Mouse (Mus musculus) left cerebral cortex, adult 18-20 months (tissue): ENCODE measurements around the gene Ank3. TPM values are rescaled to one million over a fixed set of nuclear protein-coding genes. Genes with fewer than 3 reads are reported as not detected.
"Not testable (repeated sequence)": the region's sequence is repeated elsewhere in the genome, so short reads cannot be mapped to it uniquely, and the experiment has no call there.

Experiments
- DNase-seq, 2 experiments: peaks; one replicate each; pipeline ENCODE4 v3.0.0; 2021 to 2022; ENCODE audit warnings: low spot score in 2 of 2, mixed read lengths in 1 of 2
- long read RNA-seq, 2 experiments: library from polyadenylated mRNA; stranded (forward); transcript quantifications; one replicate each; pipeline ENCODE4 v2.0.0; 2021
- total RNA-seq, 2 experiments: library from RNA; stranded (reverse); gene quantifications; 2 replicates each; pipeline ENCODE4 v1.2.3; 2021

Gene Ank3
- 100 to 1,000 TPM; 407 to 424 TPM for total RNA-seq
- long read RNA-seq, experiment 1, partial matches to known transcripts: 15 of 49 reads
- long read RNA-seq, experiment 1, other reads (novel, unspliced or antisense): 29 of 49 reads
- long read RNA-seq, experiment 2, partial matches to known transcripts: 3 of 34 reads
- long read RNA-seq, experiment 2, other reads (novel, unspliced or antisense): 31 of 34 reads

GRCm38 (mm10) chr10:69398763-69399590, at the start of gene Ank3:
TSS of gene Ank3 (plus strand) at chr10:69398773.
- no peak for DNase-seq

- no peak for DNase-seq
These were observed 47.3 kb upstream of the Ank3 start for GRCm38 (mm10) chr10:69351071-69351841.

- no peak for DNase-seq
These were observed 46.7 kb upstream of the Ank3 start for GRCm38 (mm10) chr10:69351842-69352211.

GRCm38 (mm10) chr10:69352212-69353085, 46.1 kb upstream of the Ank3 start, which contains the start of gene Cdk1:
TSS of gene Cdk1 (minus strand) at chr10:69352938.
- peak; percentile 91 to 92 for DNase-seq

GRCm38 (mm10) chr10:69353086-69353479, 45.5 kb upstream of the Ank3 start:
- DNase-seq: not testable (repeated sequence)

DNA sequence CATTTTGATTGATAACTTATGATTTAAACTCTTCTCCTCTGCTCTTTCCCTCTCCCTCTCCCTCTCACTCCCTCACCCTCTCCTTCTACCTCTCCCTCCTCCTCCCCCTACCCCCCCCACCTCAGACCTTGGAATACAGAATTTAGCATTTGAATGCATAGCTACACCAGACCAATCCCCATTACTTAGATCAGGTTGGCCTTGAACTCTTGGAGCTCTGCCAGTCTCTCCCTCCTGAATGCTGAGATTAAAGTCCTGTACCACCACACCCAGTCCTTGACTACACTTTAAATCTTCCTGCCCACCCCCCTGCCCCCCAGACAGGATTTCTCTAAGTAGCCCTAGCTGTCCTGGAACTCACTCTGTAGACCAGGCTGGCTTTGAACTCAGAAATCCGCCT, 38.9 kb upstream of the Ank3 start:
- no peak for DNase-seq

GRCm38 (mm10) chr10:69366208-69366607, 32.4 kb upstream of the Ank3 start:
- no peak for DNase-seq

DNA sequence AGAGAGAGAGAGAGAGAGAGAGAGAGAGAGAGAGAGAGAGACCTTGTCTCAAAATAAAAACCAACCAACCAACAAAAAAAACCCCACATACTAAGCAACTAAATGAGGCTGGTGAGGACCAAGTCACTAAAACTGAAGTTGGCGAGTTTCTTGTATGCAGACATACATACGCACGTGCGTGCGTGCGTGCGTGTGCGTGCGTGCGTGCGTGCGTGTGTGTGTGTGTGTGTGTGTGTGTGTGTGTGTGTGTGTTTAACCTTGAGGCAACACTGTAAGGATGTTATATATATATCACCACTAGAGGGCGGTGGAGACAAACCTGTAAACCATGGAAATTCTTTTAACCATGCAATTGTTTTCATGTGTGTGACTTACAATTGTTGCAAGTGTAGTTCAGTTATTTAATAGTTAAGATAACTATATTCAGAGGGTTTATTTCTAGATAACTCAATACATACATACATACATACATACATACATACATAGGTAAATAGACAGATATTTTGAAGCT, 31.6 kb upstream of the Ank3 start:
- DNase-seq: no peak

DNA sequence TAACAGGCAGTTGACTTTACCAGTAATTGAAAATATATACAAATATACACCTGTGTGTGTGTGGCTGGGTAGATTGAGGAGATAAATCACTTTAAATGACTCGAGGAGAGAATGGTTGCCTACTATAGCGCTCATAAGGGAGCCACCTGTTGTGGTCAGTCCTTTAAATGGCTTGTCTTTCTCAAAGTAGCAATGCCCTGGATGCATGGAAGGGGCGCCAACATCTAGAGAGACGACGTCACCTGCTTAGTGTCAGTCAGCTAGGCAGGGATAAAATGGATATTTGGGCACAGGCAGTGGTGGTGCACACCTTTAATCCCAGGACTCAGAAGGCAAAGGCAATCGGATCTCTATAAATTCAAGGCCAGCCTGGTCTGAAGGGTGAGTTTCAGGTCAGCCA, 29.3 kb upstream of the Ank3 start:
- DNase-seq: no peak

DNA sequence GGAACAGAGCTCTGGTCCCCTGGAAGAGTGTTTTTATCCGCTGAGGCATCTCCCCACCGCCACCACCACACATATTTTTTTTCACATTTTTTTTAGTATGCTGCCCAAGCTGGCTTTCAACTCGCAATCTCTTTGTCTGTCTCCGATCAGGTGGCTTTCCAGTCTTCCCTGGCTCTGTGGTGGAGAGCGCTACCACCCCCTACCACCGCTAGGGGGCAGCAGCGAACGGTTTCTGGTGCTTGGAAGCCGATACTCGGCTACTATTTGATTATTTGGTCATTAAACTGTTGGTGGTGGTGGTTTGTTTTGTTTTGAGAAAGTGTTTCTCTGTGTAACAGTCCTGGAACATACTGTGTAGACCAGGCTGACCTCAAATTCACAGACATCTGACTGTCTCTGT, 27.1 kb upstream of the Ank3 start:
- DNase-seq: peak; percentile 12 to 26

DNA sequence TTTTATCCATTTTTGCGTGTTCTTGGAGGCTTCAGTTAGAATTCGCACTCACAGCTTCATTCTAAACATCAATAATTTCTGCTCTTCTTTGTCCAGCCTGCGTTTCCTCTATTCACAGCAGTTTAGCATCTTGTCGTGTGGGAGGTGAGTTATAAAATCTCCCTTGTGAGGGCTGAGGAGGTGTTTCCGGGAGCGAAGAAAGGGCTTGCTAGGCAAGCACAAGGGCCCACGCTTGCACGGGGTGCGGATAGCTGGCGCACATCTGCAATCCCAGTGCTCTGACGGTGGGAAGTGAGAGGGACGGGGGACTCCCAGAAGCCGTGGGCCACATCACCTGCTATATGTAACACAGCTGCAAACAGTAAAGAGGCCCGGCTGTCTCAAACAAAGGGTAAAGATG, 26.5 kb upstream of the Ank3 start:
- peak in 1 of 2 experiments; percentile 35 for DNase-seq

GRCm38 (mm10) chr10:69373796-69374550, 24.6 kb upstream of the Ank3 start:
- no peak for DNase-seq

GRCm38 (mm10) chr10:69375154-69375553, 23.4 kb upstream of the Ank3 start:
- no peak for DNase-seq

GRCm38 (mm10) chr10:69383186-69383585, 15.4 kb upstream of the Ank3 start:
- DNase-seq: no peak

DNA sequence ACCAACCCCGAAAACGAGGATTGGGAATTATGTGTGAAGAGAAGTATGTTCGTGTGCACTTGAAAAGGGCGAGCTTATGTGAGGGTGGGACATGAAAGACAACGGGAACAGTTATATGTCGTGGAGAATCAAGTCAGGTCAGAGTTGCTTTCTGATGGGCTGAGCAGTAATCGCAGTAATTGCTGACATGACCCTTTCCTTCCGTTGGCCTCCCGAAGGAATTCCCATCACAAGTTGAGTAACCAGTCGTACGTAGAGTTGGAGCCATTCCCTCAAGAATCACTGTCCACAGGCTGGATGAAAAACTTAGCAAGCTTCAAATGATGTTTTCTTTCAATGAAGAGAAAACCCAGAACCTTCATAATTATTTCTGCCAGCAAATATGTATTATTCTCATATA, 13.9 kb upstream of the Ank3 start:
- no peak for DNase-seq

DNA sequence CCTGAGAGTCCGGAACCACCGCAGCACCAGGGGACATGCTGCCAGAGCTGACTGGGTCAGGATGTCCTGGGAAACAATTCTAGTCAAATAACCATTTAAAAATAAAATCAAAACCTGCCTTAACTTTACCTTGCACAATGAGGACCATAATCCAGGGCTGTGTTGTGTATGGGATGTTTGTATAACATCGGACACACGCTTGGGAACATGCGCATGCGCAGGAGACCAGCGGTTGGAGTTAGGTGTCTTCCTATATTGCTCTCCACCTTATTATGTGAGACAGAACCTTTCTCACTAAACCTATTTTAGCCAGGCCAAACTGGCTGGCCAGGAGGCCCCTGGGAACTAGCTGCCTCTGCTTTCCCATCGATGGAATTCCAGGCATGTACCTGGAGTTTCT, 13.4 kb upstream of the Ank3 start:
- DNase-seq: no peak

- no peak for DNase-seq
These were observed 11.8 kb upstream of the Ank3 start for GRCm38 (mm10) chr10:69386767-69387166.

GRCm38 (mm10) chr10:69389511-69389910, 9.1 kb upstream of the Ank3 start:
- DNase-seq: no peak

DNA sequence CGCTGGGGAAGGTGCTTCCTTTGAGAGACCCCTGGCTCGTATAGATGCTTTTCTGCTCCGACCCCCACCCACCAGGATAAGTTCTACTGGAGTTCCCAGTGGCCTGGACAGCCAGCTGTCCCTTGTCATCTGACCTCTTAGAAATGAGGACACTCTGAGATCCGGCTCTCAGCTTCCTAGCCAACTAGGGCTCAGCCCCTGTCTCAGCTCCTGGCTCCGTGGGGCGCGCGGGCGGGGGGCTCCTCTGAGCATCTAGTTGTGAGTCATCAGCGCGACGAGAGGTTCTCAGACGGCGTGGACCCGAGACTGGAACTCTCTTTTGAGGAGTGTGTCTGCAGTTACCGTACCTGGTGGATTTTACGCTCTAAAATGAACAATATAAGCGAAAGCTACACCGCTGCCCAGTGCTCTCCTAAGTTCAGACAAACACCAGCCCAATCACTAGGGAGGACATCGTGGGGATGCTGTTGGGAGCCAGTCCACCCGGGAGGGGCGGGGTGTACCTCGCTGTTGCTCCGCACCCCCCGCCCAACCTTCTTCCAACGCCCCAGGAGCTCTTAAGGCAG, 293 bp upstream of the Ank3 start:
- DNase-seq: no peak
